Mouse (Mus musculus) lung, adult 2 months (tissue): ENCODE results near the gene Tead3.

Experiments
- CTCF ChIP-seq: fragments of 200-500 bp; IDR thresholded peaks from 2 replicates; pipeline ENCODE4 v1.5.1; 2011; ENCODE audit warnings: mild to moderate bottlenecking, low read length, control low read depth; ENCODE audit not compliant: insufficient read depth
- POLR2A ChIP-seq: fragments of 200-500 bp; IDR thresholded peaks from 2 replicates; pipeline ENCODE4 v1.6.1; 2011; ENCODE audit warnings: low read depth, mild to moderate bottlenecking, control low read depth, low read length, borderline replicate concordance; ENCODE audit errors: extremely low read depth

DNA sequence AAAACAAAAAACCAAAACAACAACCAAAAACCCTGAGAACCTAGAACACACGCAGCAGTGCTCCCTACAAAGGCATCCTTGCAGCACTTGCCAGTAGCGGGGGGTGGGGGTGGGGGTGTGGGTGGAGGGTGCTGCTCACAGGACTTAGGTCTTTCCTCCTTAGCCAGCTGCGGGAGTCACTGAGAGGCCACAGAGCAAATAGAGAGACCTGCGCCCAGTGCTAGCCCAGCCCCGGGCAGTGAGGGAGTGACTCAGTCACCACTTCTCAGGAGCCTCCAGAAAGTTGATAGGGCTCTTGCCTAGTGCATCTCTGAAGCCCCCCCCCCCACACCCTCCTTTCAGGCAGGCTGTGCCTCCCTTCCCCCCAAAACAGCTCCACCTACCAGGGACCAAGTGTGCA is 18.4 kb upstream of the Tead3 start:
- no peak for TF ChIP-seq POLR2A
- TF ChIP-seq CTCF = no peak
